Mouse (Mus musculus) mature B cell (primary cell): ENCODE data around the gene Vrk3.
"Not testable (repeated sequence)": the region's sequence is repeated elsewhere in the genome, so short reads cannot be mapped to it uniquely, and the experiment has no call there.

Experiments used
- in situ Hi-C: fragments of 300-500 bp; cut with MboI; formaldehyde crosslinking; loops from 2 replicates; pipeline ENCODE4 v1.14.3; 2019

The Vrk3 gene

DNA sequence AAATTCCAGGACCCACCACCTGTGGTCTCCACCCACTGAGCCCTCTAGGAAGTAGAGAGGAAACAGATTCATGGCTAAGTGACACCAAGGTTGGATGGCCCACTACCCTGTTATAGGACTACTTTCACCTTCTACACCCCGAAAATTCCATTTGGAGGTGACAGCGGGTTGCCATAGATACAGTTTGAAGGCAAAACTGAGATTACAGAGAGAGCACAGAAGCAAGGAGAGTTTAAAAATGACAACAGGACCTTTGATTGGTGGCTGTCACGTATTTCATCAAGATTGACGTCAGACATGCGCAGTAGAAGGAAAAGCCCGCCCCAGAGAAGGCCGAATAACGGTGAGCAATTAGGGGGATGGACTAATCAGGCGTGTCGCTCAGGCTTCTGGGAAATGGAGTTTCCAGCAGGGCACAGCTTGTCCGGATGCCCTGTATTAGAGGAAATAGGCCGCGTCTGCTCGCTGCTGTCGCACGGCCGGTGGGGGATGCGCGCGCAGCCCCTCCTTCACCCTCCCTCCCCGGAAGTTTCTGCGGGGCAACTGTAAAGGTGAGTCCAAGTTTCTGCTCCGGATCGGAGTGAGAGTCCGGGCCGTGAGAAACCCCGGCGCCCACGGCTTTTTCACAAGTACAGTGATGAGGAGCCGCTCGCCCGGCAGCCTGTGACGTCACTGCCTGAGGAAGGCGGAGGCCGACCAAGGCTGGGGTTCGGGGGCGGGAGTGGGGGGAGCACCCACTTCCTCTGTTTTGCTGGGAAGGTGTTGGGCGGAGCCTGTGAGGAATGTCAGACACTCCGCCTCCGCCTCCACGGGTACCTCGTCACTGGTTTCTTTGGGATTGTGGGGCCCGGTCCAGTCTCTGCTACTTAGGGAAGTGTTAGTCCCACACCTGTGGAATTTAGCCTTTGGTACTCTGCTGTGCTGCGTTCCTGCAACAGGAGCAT is at the start of gene Vrk3:
TSS of gene Vrk3 (plus strand) at position 313 of the 944 bp plus-strand sequence.
- in situ Hi-C loops, result loop anchor here (10.0 kb wide), 1 partner anchor 66 kb away; the partner anchor contains the start of genes Atf5, Il4i1 and Nup62

DNA sequence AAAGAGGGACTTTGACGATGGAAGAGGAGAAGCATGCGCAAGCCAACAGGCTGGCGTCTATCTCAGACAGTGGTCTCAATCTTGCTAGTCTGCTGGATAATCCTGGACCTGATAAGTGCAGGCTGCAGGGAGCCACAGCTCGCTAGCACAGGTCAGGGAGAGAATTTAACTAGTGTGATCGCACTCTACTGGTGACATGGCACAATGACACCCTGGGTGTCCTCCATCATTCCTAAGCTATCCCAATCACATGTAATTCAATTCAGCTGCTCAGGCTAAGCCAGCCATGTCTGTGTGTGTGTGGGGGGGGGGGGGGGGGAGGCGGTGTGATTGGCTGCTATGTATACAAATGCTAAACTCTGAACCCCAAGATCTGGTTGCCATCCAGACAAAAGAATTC is 46.3 kb upstream of the Vrk3 start:
- in situ Hi-C loops, result no loop called here

DNA sequence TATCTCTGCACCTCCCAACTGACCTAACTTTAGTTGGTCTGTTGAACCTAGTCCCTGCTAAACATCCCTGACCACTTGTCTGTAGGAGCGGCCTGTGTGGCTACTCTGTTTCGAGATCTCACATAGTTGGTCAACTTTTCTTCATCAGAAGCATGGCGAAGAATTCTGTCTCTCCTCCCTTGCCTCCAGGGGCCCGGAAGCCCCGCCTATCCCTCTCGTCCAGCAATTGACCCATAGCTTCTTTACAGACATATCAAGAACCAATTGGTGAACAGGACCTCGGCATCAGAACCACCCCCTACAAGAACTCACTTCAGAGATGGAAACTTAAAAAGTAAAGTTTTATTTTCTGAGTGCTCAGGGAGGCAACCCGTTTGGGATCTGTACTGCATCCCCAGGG is 45.2 kb upstream of the Vrk3 start:
- in situ Hi-C loops, result no loop called here

DNA sequence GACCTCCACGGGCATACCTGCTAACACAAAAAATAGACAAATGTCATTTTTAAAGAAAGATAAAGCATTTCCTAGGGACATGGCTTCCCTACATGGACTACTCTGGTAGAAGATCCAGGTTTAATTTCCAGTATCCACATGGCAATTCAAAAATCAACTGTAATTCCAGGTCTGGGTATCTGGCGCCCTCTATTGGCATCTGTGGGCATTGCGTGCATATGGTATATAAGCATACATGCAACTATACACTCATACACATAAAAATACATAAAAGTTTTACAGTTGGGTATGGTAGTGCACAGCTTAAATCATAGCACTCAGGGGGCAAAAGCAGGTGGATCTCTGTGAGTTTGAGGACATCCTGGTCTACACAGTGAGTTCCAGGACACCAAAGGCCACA is 43.9 kb upstream of the Vrk3 start:
- in situ Hi-C loops, result no loop called here

DNA sequence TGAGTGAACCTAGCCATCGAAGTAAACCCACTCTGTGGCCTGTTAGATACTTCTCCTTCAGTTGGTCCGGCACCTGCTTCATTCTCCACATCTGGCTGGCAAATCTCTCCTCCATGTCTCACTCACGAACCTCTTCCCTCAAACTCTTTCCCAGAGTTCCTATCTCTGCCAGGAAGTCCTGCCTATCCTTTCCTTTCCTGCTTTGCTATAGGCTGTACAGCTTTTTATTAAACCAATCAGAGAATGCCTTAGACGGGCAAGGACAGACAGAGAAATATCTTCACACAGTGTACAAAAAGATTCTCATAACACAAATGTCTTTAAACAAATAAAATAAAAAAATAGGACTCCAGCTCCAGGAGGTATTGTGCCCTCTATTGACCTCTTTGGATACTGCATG is 43.1 kb upstream of the Vrk3 start:
- in situ Hi-C loops, result no loop called here

DNA sequence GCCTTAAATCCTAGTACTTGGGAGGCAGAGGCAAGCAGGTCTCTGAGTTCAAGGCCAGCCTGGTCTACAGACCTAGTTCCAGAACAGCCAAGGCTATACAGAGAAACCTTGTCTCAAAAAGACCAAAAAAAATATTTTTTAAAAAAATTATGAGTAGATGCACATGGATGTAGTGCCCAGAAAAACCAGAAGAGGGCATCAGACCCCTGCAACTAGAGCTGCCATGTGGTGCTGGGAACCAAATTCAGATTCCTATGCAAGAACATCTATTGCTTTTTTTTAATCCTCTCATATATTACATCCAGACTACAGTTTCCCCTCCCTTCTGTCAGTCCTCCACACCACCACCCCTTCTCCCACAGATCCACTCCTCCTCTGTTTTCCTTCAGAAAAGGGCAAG is 41.9 kb upstream of the Vrk3 start:
- in situ Hi-C loops, result no loop called here

DNA sequence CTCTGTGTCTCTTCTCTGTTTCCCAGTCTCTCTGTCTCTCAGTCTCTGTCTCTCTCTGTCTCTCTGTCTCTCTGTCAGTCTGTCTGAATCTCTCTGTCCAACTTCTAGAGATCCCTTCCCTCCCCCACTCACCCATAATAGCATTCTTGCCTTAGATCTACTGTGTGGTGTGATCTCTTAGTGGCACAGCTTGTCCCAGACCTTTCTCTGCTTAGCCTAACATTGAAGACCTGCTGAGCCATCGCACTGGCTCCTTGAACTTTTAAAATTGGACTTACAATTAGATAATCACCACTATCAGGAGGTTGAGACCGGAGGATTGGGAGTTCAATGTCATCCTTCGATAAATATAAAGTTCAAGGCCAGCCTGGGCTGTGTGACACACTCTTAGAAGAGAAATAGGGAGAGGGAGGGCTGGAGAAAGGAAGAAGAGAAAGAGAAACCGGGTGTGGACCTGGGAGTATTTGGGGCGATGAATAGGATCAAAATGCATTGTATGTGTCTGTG is 41.0 kb upstream of the Vrk3 start:
- in situ Hi-C loops, result no loop called here

DNA sequence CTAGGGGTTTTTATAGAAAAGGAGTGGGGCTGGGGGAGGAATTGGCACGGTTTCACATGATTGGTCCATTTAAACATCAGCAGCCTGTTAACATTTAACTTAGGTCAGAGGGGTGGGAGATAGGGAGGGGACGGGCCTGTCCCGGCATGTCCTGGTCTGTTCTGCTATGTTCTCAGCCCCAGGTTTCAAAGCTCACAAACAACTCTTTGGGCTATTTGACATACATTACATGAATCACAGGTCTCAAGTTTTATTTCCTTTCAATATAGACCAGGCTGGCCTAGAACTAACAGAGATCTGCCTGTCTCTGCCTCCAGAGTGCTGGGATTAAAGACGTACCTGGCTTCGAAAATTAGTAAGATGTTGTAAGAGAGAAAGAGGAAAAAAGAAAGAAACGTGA is 40.1 kb upstream of the Vrk3 start:
- in situ Hi-C loops, result not testable (repeated sequence)

DNA sequence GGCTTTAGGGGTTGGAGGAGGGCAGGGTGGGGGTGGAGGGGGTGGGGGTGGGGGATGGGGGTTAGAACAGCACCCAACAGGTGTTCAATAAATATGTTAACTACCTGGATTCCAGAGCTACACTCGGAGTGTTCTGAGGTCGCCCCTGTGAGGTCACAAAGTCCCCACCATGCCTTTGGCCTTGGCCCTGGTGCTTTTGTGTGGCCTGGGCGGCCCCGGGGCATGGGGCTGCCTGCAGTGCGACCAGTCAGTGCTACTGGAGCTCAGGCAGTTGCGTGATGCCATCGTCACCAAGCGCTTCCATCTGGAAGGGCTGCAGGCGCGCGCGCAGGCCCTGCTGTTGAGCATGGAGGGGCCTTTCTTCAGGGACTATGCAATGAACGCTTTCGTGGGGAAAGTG is 39.6 kb upstream of the Vrk3 start, which contains the start of gene Izumo2:
TSS of gene Izumo2 (plus strand) at position 169 of the 400 bp plus-strand sequence.
- in situ Hi-C loops, result no loop called here

DNA sequence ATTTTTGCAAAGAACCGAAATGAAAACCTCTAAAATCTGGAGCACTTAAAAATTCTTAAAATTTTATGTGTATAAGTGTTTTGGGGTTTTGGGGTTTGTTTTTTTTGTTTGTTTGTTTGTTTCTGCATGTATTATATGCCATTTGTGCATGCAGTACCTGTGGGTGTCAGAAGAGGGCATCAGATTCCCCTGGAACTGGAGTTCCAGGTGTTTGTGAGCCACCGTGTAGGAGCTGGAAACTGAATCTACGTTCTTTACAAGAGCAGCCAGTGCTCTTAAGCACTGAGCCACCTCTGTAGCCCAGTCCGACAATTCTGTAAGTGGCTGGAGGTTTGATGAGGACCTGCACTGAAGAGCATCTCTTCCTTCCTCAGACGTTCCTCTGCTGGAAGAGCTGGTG is 38.3 kb upstream of the Vrk3 start:
- in situ Hi-C loops, result no loop called here

DNA sequence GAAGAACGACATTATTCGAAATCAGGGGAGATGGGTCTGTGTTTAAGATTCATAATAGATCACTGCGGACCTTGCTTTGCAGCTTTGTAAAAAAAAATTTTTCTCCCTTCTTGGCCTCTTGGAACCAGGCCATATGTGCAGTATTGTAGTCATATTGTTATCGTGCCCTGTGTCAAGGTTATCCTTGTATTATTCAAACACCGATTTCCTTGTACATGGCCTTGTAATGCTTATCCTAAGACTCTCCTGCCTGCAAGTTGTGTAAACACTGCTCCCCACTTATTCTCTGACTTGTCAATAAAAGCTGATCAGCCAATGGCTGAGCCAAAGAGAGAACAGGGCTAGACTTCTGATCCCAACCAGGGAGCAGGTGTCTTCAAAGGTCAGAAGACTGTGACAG is 26.2 kb upstream of the Vrk3 start:
- in situ Hi-C loops, result loop anchor here (10.0 kb wide), 2 partner anchors 113 to 233 kb away; no protein-coding TSS in a partner anchor

DNA sequence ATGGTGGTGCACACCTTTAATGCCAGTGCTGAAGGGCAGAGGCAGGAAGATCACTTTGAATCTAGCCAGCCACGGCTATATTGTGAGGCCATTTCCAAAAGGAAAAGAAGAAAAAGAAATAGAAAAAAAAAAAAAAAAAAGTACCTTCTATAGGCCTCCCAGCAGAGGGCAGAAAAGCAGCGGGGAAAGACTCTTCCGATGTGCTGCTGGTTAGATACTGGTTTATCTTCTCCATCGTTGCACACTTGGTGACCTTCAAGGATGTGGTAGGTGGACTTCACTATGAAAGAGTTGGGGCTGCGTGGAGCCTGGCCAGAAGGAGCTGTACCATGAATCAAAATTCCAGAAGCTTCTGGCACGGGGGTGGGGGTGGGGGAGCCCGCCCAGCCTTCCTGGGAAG is 23.9 kb upstream of the Vrk3 start:
- in situ Hi-C loops, result loop anchor here (10.0 kb wide), 2 partner anchors 110 to 230 kb away; no protein-coding TSS in a partner anchor

DNA sequence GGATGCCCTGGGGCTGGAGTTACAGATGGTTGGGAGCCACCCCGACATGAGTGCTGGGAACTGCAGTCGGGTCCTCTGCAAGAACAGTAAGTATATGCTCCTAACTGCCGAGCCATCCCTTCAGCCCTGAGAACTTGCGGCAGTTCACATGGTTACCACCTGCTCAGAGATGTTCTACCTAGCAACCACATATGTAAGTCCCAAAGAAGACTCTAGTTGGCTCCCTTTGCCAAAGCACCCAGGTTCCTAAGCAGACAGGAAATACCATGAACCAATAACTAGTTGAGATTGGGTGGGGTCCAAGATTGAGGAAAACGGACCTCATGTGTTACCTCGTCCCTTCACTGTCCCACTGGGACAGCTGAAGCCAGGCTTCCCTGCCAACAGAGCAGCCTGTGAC is 21.9 kb upstream of the Vrk3 start:
- in situ Hi-C loops, result loop anchor here (10.0 kb wide), 2 partner anchors 108 to 228 kb away; no protein-coding TSS in a partner anchor

DNA sequence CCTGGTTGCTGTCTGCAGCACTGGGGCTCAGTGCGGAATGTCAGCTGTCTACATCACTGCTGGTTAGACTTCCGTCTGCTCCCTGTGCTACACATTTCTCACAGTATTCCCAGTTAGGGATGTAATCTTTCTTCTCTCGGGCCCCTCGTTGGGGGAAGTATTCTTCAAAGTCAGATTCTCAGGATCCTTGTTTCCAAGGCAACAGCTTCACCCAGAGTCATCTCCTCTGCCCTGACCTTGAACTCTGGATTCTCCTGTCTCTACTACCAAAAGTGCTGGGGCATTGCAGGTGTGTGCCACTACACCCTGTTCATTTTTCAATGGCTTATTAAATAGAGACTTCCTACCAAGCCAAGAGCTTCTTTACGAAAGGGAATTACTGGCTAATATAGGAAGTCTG is 21.1 kb upstream of the Vrk3 start:
- in situ Hi-C loops, result loop anchor here (10.0 kb wide), 2 partner anchors 108 to 228 kb away; no protein-coding TSS in a partner anchor

DNA sequence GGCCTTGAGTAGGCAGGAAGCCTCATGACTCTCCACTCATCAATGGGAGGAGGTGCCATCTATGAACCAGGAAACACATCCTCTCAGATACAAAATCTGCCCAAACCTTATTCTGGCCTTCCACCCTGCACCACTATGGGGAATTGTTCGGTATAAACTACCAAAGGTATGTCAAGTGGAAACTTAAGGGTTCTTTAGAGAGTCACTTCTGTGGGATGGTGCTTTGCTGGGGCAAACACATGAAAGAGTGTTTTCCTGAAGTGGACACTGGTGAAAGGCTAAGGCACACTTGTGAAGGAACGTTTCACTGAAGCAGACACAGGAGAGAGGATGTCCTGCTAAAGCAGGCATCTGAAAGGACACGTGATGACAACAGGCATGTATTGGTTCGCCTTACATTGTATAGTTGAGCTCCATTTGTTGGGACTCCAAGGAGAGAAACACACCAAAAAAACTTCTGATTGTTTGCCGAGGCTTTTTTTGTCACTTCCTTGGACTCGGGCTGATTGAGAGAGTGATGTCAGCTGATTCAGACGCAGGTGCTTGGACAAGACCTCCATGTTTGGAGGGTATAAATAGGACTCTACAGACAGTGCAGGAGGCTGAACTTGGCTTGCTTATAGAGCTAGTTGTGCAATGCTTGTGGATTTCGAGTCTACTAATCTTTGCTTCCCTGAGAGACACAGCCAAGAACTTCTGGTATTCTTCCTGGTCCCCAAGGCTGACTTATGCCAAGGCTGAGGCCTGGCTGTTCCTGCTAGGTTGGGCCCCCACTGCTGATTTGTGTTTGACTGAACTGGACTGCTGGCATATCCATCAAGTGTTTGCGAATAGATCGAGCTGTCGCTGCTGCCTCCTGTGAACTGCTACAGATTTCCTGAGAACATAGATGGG is 19.9 kb upstream of the Vrk3 start:
- in situ Hi-C loops, result loop anchor here (10.0 kb wide), 2 partner anchors 106 to 226 kb away; no protein-coding TSS in a partner anchor

DNA sequence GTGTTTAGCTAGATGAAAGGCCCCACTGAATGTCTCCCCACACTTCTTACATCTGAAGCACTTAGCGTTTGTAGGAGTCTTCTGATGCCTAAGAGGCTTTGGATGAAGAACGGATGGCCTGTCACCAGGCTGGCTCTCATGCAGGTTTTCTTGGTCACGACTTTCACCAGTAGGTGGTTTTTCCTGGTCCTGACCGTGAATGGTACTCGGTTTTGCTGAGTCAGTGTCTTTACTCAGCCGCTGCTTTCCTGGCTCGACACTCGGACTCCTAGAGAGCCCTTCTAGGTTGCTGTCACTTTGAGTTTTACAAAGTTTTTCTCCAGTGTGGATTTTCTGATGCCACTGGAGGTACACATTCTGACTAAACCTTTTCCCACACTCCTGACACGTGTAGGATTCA is 14.5 kb upstream of the Vrk3 start:
- in situ Hi-C loops, result no loop called here

DNA sequence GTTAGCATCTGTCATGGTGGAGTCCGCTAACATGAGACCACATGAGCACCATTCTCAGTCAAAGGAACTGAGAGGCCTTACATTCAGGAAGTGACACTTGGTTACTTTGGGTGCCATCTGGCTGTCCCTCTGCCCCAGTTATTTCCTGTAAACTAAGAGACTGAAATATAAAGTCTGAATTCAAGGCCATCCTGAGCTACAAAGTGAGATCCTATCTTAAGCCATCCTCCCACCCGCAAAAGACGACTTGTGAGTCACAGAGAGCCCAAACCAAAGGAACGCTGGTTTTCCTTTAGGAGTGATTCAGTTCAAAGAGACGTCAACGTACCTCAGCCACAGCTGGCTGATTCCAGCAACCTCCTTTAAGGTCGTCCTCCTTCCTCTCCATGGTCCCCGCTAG is 6.9 kb upstream of the Vrk3 start:
- in situ Hi-C loops, result loop anchor here (10.0 kb wide), 1 partner anchor 73 kb away; the partner anchor contains the start of genes Atf5, Il4i1 and Nup62

DNA sequence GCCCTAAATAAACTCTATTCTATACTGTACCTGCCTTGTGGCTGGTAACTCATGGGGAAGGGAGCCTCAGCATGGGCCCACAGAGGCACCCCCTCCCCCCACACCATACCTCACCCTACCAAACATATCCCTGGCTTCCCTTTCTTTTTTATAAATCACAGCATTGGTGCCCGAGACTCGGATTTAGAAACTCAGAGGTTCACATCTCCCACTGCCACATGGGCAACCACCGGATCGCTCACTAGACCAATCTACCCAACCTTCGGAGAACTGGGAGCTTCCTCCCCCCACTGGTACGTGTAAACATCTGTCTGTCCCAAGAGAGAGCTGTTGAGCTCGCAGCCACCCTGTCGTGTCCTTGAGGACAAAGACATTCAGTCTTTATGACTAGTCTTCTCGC is 3.9 kb upstream of the Vrk3 start:
- in situ Hi-C loops, result loop anchor here (10.0 kb wide), 1 partner anchor 71 kb away; the partner anchor contains the start of genes Atf5, Il4i1 and Nup62

DNA sequence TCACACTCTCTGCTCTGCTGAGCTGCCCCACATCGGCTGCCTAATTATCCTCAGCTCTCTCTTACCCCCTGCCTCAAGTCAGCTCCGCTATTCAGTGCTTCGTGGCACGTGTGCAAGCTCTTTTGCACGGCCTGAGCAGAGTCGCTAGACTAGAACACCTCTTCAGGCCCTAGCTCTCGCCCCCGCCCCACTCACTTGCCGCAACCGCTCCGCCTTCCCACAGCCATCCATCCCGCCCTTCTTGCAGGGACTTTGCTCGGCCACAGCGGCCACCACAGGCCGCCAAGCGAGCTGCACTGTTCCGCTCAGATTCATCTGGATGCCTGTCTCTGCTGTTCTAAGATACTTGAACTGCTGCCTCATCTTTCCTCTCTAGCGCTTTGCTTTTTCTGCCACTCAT is 3.1 kb upstream of the Vrk3 start:
- in situ Hi-C loops, result loop anchor here (10.0 kb wide), 1 partner anchor 70 kb away; the partner anchor contains the start of genes Atf5, Il4i1 and Nup62

DNA sequence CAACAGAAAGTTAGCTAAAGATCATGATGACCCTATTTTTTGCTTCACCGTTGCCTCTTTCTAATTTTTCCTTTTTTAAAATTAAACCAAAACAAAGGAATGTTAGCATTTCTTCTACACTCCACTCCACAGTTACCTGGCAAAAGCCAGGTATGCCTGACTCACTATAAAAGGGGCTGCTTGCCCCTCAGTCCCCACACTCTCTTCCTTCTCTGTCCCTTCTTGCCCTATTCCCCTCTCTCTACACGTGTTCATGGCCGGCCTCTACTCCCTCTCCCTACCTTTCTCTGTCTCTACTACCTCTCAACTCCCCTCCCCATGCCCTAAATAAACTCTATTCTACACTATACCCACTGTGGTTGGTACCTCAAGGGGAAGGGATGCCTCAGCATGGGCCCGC is 1.1 kb upstream of the Vrk3 start:
- in situ Hi-C loops, result loop anchor here (10.0 kb wide), 1 partner anchor 68 kb away; the partner anchor contains the start of genes Atf5, Il4i1 and Nup62

DNA sequence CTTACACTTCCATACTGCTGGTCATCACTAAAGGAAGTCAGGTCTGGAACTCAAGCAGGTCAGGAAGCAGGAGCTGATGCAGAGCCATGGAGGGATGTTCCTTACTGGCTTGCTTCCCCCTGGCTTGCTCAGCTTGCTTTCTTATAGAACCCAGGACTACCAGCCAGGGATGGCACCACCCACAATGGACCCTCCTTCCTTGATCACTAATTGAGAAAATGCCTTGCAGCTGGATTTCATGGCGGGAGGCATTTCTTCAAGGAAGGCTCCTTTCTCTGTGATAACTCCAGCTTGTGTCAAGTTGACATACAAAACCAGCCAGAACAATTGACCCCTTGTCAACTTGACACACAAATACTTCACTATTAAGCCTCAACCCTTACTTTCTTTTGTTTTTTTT is 2.7 kb downstream of the Vrk3 start, which contains the start of gene Zfp473:
TSS of gene Zfp473 (minus strand) at position 101 of the 400 bp plus-strand sequence.
- in situ Hi-C loops, result not testable (repeated sequence)
